Mouse (Mus musculus) right cerebral cortex, postnatal 36 days (tissue): ENCODE results near the gene Aldh8a1.

Experiments used
- DNase-seq, 2 experiments: peaks; one replicate each; pipeline ENCODE4 v3.0.0; 2022; ENCODE audit warnings: low spot score in 2 of 2, mixed read lengths in 1 of 2

The Aldh8a1 gene

GRCm38 (mm10) chr10:21416184-21416583 is 39.1 kb downstream of the Aldh8a1 start:
- DNase-seq = no peak

- DNase-seq = no peak
Measured at GRCm38 (mm10) chr10:21419188-21419587, 42.1 kb downstream of the Aldh8a1 start.

GRCm38 (mm10) chr10:21420457-21421424 is 43.6 kb downstream of the Aldh8a1 start:
- no peak for DNase-seq

GRCm38 (mm10) chr10:21426515-21426914 is 49.4 kb downstream of the Aldh8a1 start:
- no peak for DNase-seq

- DNase-seq = no peak
Measured at GRCm38 (mm10) chr10:21427996-21428395, 50.9 kb downstream of the Aldh8a1 start.

GRCm38 (mm10) chr10:21439268-21439667 is 62.2 kb downstream of the Aldh8a1 start:
- DNase-seq = no peak

GRCm38 (mm10) chr10:21441020-21441419 is 63.9 kb downstream of the Aldh8a1 start:
- DNase-seq = no peak

- no peak for DNase-seq
Measured at GRCm38 (mm10) chr10:21441690-21442089, 64.6 kb downstream of the Aldh8a1 start.

GRCm38 (mm10) chr10:21443646-21444324 is 66.7 kb downstream of the Aldh8a1 start:
- peak; percentile 43 to 69 for DNase-seq

GRCm38 (mm10) chr10:21444410-21444809 is 67.3 kb downstream of the Aldh8a1 start:
- DNase-seq = no peak
